Mouse (Mus musculus) midbrain, embryonic 11.5 days (tissue): ENCODE data around the gene Adal. TPM values are rescaled to one million over a fixed set of nuclear protein-coding genes. Genes with fewer than 3 reads are reported as not detected.

Experiments used
- ATAC-seq: fragments of 200-750 bp; cut with Nextera tagmentation; 2 replicates; pipeline ENCODE4 v1.8.0; 2017; ENCODE audit warnings: moderate TSS enrichment, moderate library complexity; ENCODE audit not compliant: low FRiP score
- DNase-seq: peaks from one replicate; pipeline ENCODE4 v3.0.0; 2015; ENCODE audit warnings: low spot score; ENCODE audit errors: missing footprints
- H3K27ac ChIP-seq: fragments of 300-500 bp; sonication (generic); 2 replicates; pipeline ENCODE4 v1.5.1; 2014; ENCODE audit warnings: low read depth, low read length
- H3K27me3 ChIP-seq: fragments of 300-500 bp; sonication (generic); 2 replicates; pipeline ENCODE4 v1.6.1; 2014; ENCODE audit warnings: mild to moderate bottlenecking, low read length, moderate library complexity, mixed read lengths; ENCODE audit not compliant: control insufficient read depth, insufficient read depth
- H3K36me3 ChIP-seq: fragments of 300-500 bp; sonication (generic); 2 replicates; pipeline ENCODE4 v1.6.1; 2014; ENCODE audit warnings: mild to moderate bottlenecking, low read length, moderate library complexity, mixed read lengths; ENCODE audit not compliant: control insufficient read depth, insufficient read depth
- H3K4me1 ChIP-seq: fragments of 300-500 bp; sonication (generic); 2 replicates; pipeline ENCODE4 v1.6.1; 2014; ENCODE audit warnings: low read length; ENCODE audit not compliant: control insufficient read depth, insufficient read depth
- H3K4me2 ChIP-seq: fragments of 300-500 bp; sonication (generic); 2 replicates; pipeline ENCODE4 v1.6.1; 2014; ENCODE audit warnings: mild to moderate bottlenecking, moderate library complexity
- H3K4me3 ChIP-seq: fragments of 300-500 bp; sonication (generic); 2 replicates; pipeline ENCODE4 v1.5.1; 2014; ENCODE audit warnings: low read depth, low read length
- H3K9ac ChIP-seq: fragments of 300-500 bp; sonication (generic); 2 replicates; pipeline ENCODE4 v1.6.1; 2014; ENCODE audit warnings: low read length
- H3K9me3 ChIP-seq: fragments of 300-500 bp; sonication (generic); 2 replicates; pipeline ENCODE4 v1.6.1; 2016; ENCODE audit warnings: low read length; ENCODE audit not compliant: control insufficient read depth
- WGBS: fragments of 180-500 bp; shearing (Covaris S2); extraction: QIAGEN DNeasy Blood & Tissue Kit; methylation state at CpG from one replicate; pipeline ENCODE4 v1.1.7; 2014; 5-methylcytosine and 5-hydroxymethylcytosine counted together
- polyA plus RNA-seq: library from polyadenylated mRNA; unstranded; fragments of >200 nt; fragmentation: Nextera tagmentation; extraction: Ambion mirVana; gene quantifications from 2 replicates; pipeline ENCODE4 v1.2.1, GENCODE M21; 2014

Gene Adal
- polyA plus RNA-seq, 1 experiment from 2014 or later, result 35.4 TPM

GRCm38 (mm10) chr2:121170481-121170971 lies 30.3 kb downstream of the Adal start, which contains the start of gene Tubgcp4:
Gene Tubgcp4, plus strand, starts transcription at chr2:121170654.
- H3K9ac ChIP-seq, result peak within 1 kb of the TSS; percentile 84
- no peak for DNase-seq
- under 1% methylated on average over 38 of the region's 38 CpGs for WGBS
- no peaks in the 10 kb centered on the region for H3K27me3 ChIP-seq
- peaks cover 6% of the 10 kb centered on the region for H3K36me3 ChIP-seq
- peak within 1 kb of the TSS; percentile 82 for H3K4me2 ChIP-seq
- H3K27ac ChIP-seq, result peak within 1 kb of the TSS; percentile 64; the same call in 1 of the 2 replicates
- no peaks in the 10 kb centered on the region for H3K9me3 ChIP-seq
- peak within 1 kb of the TSS; percentile 72 for H3K4me3 ChIP-seq
- ATAC-seq, result no peak; the same call in 1 of the 2 replicates
- peaks cover 20% of the 10 kb centered on the region for H3K4me1 ChIP-seq

- Histone ChIP-seq H3K36me3 (peaks cover 3% of the 10 kb centered on the region), H3K4me2 (peak within 1 kb of the TSS; percentile 82), H3K9ac (peak within 1 kb of the TSS; percentile 84), H3K9me3 (no peaks in the 10 kb centered on the region), H3K27ac (peak within 1 kb of the TSS; percentile 64; the same call in 1 of the 2 replicates), H3K4me1 (peaks cover 20% of the 10 kb centered on the region), H3K27me3 (no peaks in the 10 kb centered on the region), H3K4me3 (peak within 1 kb of the TSS; percentile 72)
- under 1% methylated on average over 65 of the region's 66 CpGs for WGBS
- peak; percentile 98 for ATAC-seq
- DNase-seq, result peak; percentile 99
Observed at GRCm38 (mm10) chr2:121170980-121171742, 30.9 kb downstream of the Adal start, which contains the start of gene Zscan29. Gene Zscan29, minus strand, starts transcription at chr2:121171125.

GRCm38 (mm10) chr2:121178828-121179479 lies 38.7 kb downstream of the Adal start:
- 88% methylated on average over 3 of the region's 3 CpGs for WGBS
- H3K36me3 ChIP-seq, result peaks cover 13% of the 10 kb centered on the region
- DNase-seq (no peak), ATAC-seq (no peak)
- no peak overlapping the region for H3K27ac ChIP-seq
- H3K4me2 ChIP-seq, result no peak overlapping the region
- no peaks in the 10 kb centered on the region for H3K27me3 ChIP-seq
- no peak overlapping the region for H3K4me3 ChIP-seq
- H3K9ac ChIP-seq, result no peak overlapping the region
- H3K4me1 ChIP-seq, result no peaks in the 10 kb centered on the region
- no peaks in the 10 kb centered on the region for H3K9me3 ChIP-seq

GRCm38 (mm10) chr2:121183431-121183830 lies 43.2 kb downstream of the Adal start:
- Histone ChIP-seq H3K4me1 (no peaks in the 10 kb centered on the region), H3K4me3 (no peak overlapping the region), H3K36me3 (peaks cover 19% of the 10 kb centered on the region), H3K27me3 (no peaks in the 10 kb centered on the region), H3K4me2 (no peak overlapping the region), H3K9ac (no peak overlapping the region), H3K27ac (no peak overlapping the region), H3K9me3 (no peaks in the 10 kb centered on the region)
- ATAC-seq, result no peak
- DNase-seq, result peak; percentile 41
- WGBS, result 92% methylated on average over 5 of the region's 5 CpGs

GRCm38 (mm10) chr2:121184142-121184541 lies 43.9 kb downstream of the Adal start:
- H3K4me2 ChIP-seq, result no peak overlapping the region
- no peaks in the 10 kb centered on the region for H3K4me1 ChIP-seq
- no peaks in the 10 kb centered on the region for H3K27me3 ChIP-seq
- 94% methylated on average over 7 of the region's 7 CpGs for WGBS
- no peak overlapping the region for H3K9ac ChIP-seq
- peak; percentile 69 for DNase-seq
- H3K36me3 ChIP-seq, result peaks cover 13% of the 10 kb centered on the region
- no peak overlapping the region for H3K27ac ChIP-seq
- ATAC-seq, result no peak
- no peak overlapping the region for H3K4me3 ChIP-seq
- no peaks in the 10 kb centered on the region for H3K9me3 ChIP-seq

- DNase-seq, result no peak
- Histone ChIP-seq H3K36me3 (peaks cover 28% of the 10 kb centered on the region), H3K4me1 (no peaks in the 10 kb centered on the region), H3K4me3 (no peak overlapping the region), H3K27ac (no peak overlapping the region), H3K9ac (no peak overlapping the region), H3K4me2 (no peak overlapping the region), H3K9me3 (no peaks in the 10 kb centered on the region), H3K27me3 (no peaks in the 10 kb centered on the region)
- 71% methylated on average over 1 of the region's 1 CpGs for WGBS
- no peak for ATAC-seq
Observed at GRCm38 (mm10) chr2:121188530-121188929, 48.3 kb downstream of the Adal start.

GRCm38 (mm10) chr2:121195466-121195865 lies 55.2 kb downstream of the Adal start:
- 92% methylated on average over 9 of the region's 9 CpGs for WGBS
- H3K36me3 ChIP-seq, result peaks cover 42% of the 10 kb centered on the region
- no peak overlapping the region for H3K4me3 ChIP-seq
- H3K4me1 ChIP-seq, result no peaks in the 10 kb centered on the region
- DNase-seq, result no peak
- H3K4me2 ChIP-seq, result no peak overlapping the region
- H3K9ac ChIP-seq, result no peak overlapping the region
- no peaks in the 10 kb centered on the region for H3K27me3 ChIP-seq
- H3K9me3 ChIP-seq, result no peaks in the 10 kb centered on the region
- no peak for ATAC-seq
- no peak overlapping the region for H3K27ac ChIP-seq

GRCm38 (mm10) chr2:121204276-121204675 lies 64.0 kb downstream of the Adal start:
- Histone ChIP-seq H3K9ac (no peak overlapping the region), H3K9me3 (no peaks in the 10 kb centered on the region), H3K36me3 (peaks cover 32% of the 10 kb centered on the region), H3K27me3 (no peaks in the 10 kb centered on the region), H3K4me2 (no peak overlapping the region), H3K4me3 (no peak overlapping the region), H3K4me1 (no peaks in the 10 kb centered on the region), H3K27ac (no peak overlapping the region)
- WGBS, result 96% methylated on average over 17 of the region's 17 CpGs
- DNase-seq, result no peak
- ATAC-seq, result no peak
